Mouse (Mus musculus) ovary, adult 18-20 months (tissue): ENCODE results near the gene Serpinb12.
"Not testable (repeated sequence)": the region's sequence is repeated elsewhere in the genome, so short reads cannot be mapped to it uniquely, and the experiment has no call there.

Experiments
- DNase-seq: peaks from one replicate; pipeline ENCODE4 v3.0.0; 2022; ENCODE audit warnings: low spot score, mixed read lengths

Serpinb12 gene

GRCm38 (mm10) chr1:106934265-106934664 lies at the start of gene Serpinb12:
Serpinb12 (plus strand) TSS chr1:106934449.
- no peak for DNase-seq

GRCm38 (mm10) chr1:106895142-106895541 lies 39.1 kb upstream of the Serpinb12 start:
- not testable (repeated sequence) for DNase-seq

DNA sequence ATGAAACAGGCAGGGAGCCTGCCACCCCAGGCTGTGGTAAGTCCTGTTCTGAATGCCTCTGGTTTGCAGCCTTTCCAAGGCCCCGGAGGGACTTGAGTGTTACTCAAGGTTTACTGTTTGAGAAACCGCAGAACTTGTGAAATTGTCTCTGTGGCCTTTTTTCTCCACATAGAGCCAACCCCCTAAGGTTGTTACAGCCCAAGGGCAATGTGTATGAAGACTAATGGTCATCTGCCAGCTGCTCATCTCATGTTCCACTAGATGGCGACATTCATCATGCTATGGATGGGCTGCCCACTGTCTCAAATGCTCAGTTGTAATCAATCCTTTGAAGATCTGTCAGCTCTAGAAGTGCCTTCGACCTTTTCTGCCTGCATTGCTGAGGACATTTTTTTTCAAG lies 32.8 kb upstream of the Serpinb12 start:
- DNase-seq, result no peak

- DNase-seq, result no peak
These were observed 2.3 kb upstream of the Serpinb12 start for GRCm38 (mm10) chr1:106931954-106932353.

- no peak for DNase-seq
These were observed 591 bp upstream of the Serpinb12 start for GRCm38 (mm10) chr1:106933658-106934057.

GRCm38 (mm10) chr1:106947217-106947616 lies 13.0 kb downstream of the Serpinb12 start:
- DNase-seq, result no peak

DNA sequence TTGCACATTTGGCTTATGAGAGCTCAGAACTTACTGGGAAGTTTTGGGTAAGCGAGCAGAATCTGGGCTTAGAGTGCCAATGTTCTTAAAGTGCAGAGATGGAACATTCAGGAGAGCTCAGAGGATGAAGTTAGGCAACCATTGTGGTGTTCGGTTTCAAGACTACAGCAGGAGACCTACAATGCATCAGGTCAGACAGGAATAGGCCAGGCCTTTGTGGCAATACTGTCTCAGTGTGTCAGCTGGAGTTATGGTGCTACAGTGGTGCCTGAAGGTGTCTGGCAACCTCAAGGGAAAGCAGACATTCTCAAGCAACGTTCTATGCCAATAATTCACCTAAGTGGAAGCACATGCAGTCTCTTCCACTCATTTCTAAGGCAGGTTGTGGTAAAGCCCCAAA lies 25.7 kb downstream of the Serpinb12 start:
- DNase-seq, result no peak

DNA sequence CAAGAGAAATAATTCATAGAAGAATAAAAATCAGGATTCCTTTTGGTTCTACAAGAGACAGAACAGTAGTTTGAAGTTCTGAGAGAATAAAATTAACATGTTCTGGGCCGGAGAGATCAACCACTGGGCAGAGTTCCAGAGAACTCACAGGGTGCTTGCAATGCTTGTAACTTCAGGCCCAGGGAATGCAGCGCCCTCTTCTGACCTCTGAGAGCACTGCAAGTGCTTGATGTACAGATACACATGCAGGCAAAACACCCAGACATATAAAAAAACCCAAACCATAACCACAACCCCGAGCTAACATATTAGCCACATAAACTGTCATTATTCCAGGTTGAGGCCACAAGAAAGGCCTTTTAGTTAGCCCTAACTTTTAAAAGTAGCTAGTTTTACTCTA lies 26.8 kb downstream of the Serpinb12 start:
- no peak for DNase-seq

DNA sequence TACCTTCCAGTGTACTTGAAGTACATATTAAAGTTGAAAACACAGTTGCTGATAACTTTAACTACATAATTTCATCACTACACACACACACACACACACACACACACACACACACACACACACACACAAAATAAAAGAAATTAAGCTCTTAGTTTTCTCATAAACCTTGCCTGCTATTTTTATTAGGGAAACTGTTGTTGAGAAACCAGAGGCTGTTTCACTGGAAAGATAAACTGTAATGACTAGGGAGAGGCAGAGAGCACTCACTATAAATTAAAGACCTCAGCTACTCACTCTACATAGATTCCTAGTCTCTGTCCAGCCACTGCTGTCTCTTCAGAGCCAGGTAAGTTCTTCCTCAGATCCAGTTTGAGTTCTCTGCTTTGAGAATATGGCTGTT lies 46.4 kb downstream of the Serpinb12 start, which contains the start of gene Serpinb13:
TSS of gene Serpinb13 (plus strand) at position 301 of the 400 bp plus-strand sequence.
- DNase-seq, result no peak

- DNase-seq, result no peak
These were observed 48.8 kb downstream of the Serpinb12 start for GRCm38 (mm10) chr1:106983092-106983491.

- no peak for DNase-seq
These were observed 49.6 kb downstream of the Serpinb12 start for GRCm38 (mm10) chr1:106983865-106984264.

- DNase-seq, result peak; percentile 5
These were observed 66.2 kb downstream of the Serpinb12 start for GRCm38 (mm10) chr1:107000424-107000823.

DNA sequence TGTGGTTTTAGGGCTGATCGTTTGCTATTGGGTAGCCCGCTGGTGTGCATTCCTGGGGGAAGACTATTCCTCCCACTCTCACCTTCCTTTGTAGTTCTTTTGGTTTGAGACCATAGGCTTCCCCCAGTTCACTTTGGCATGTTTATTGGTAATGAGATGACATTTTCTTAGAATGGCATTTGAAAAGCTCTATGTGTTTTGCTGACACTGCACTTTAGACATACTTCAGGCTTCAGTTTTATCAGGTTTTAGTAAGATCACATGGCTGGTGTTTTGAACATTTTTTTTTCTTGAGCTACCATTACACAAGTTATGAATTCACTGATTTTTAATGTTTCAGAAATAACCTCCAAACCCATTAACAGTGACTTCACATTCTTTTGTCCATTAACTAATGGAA lies 67.5 kb downstream of the Serpinb12 start:
- no peak for DNase-seq

DNA sequence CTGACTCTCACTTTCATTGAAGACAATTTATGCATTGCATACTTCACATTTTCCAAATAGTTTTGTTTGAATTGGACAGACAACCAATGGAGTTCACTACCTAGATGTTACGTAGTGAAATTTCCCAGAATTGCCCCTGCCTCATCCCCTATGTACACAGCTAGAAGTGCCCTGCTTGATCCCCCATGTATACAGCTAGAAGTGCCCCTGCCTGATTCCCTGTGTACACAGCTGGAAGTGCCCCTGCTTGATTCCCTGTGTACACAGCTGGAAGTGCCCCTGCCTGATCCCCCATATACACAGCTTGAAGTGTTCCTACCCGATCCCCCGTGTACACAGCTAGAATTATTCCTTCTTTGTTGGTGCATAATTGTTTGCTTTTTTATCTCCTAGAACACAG lies 72.1 kb downstream of the Serpinb12 start:
- DNase-seq, result no peak
